Mouse (Mus musculus) forebrain, embryonic 11.5 days (tissue): ENCODE measurements around the gene Pfkm. TPM values are rescaled to one million over a fixed set of nuclear protein-coding genes. Genes with fewer than 3 reads are reported as not detected.

Experiments
- ATAC-seq: fragments of 200-750 bp; cut with Nextera tagmentation; replicated peaks from 2 replicates; pipeline ENCODE4 v1.8.0; 2017; ENCODE audit warnings: moderate TSS enrichment; ENCODE audit not compliant: low FRiP score
- DNase-seq: peaks from one replicate; pipeline ENCODE4 v3.0.0-alpha.2; 2017; ENCODE audit warnings: low spot score
- H3K27ac ChIP-seq: fragments of 300-500 bp; sonication (generic); 2 replicates; pipeline ENCODE4 v1.5.1; 2014; ENCODE audit warnings: low read depth, low read length
- H3K27me3 ChIP-seq: fragments of 300-500 bp; sonication (generic); 2 replicates; pipeline ENCODE4 v1.6.1; 2014; ENCODE audit warnings: mild to moderate bottlenecking, low read length, mixed read lengths; ENCODE audit not compliant: control insufficient read depth, insufficient read depth
- H3K36me3 ChIP-seq: fragments of 300-500 bp; sonication (generic); 2 replicates; pipeline ENCODE4 v1.6.1; 2014; ENCODE audit warnings: mild to moderate bottlenecking, low read length, moderate library complexity, mixed read lengths; ENCODE audit not compliant: control insufficient read depth, insufficient read depth
- H3K4me1 ChIP-seq: fragments of 300-500 bp; sonication (generic); replicated peaks from 2 replicates; pipeline ENCODE4 v1.6.1; 2014; ENCODE audit warnings: low read length, mixed read lengths; ENCODE audit not compliant: control insufficient read depth, insufficient read depth
- H3K4me2 ChIP-seq: fragments of 300-500 bp; sonication (generic); 2 replicates; pipeline ENCODE4 v1.6.1; 2014; ENCODE audit warnings: low read depth, mild to moderate bottlenecking, low read length, moderate library complexity, mixed read lengths; ENCODE audit not compliant: severe bottlenecking
- H3K4me3 ChIP-seq: fragments of 300-500 bp; sonication (generic); 2 replicates; pipeline ENCODE4 v1.5.1; 2014; ENCODE audit warnings: low read depth, low read length
- H3K9ac ChIP-seq: fragments of 300-500 bp; sonication (generic); 2 replicates; pipeline ENCODE4 v1.6.1; 2014; ENCODE audit warnings: low read length
- H3K9me3 ChIP-seq: fragments of 300-500 bp; sonication (generic); 2 replicates; pipeline ENCODE4 v1.6.1; 2016; ENCODE audit warnings: low read length, mixed read lengths; ENCODE audit not compliant: control insufficient read depth
- WGBS: fragments of 180-500 bp; shearing (Covaris S2); extraction: QIAGEN DNeasy Blood & Tissue Kit; methylation state at CpG from one replicate; pipeline ENCODE4 v1.1.7; 2014; 5-methylcytosine and 5-hydroxymethylcytosine counted together
- polyA plus RNA-seq: library from polyadenylated mRNA; unstranded; fragments of >200 nt; fragmentation: Nextera tagmentation; extraction: Ambion mirVana; gene quantifications from 2 replicates; pipeline ENCODE4 v1.2.1, GENCODE M21; 2014

The Pfkm gene
- polyA plus RNA-seq, 1 experiment from 2014 or later = 42.8 TPM

DNA sequence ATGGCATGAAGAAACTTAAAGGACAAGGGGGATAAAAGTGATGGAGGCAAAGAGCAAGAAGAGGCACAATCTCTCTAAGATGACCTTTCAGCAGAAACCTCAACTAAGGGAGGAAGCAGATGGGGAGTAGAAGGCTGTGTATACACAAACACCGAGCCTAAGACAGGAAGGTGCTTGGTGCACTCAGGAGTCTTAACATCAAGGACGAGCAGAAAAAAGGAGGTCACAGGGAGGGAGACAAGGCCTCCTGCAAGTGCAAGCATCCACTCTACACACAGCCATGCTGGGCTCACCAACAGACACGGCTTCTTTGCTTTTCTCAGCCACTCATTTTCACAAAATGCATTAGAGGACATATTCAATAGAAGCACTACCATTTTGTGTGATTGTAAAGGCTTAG is 24.9 kb upstream of the Pfkm start:
- 73% methylated on average over 3 of the region's 3 CpGs for WGBS
- H3K27ac ChIP-seq = no peak overlapping the region
- no peak for ATAC-seq

DNA sequence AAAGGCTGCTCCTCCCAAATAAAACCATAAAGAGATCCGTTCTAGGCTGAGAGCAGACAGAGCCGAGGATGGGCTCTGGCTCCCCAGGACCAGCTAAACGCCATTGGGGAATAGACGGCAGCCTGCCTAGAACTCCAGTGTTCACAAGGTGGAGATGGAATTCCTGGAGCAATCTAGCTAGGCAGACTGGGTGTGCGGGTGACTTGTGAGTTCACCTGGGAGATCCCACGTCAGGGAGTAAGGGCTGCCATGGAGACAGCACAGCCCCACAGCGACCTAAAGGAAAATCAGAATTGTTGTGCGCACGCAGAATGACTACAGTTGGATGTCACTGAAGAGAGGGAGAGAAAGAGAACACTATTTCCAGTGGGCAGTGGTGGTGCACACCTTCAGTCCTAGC is 23.9 kb upstream of the Pfkm start:
- H3K27ac ChIP-seq = no peak overlapping the region
- no peak overlapping the region for H3K4me2 ChIP-seq
- no peak for DNase-seq
- no peaks in the 10 kb centered on the region for H3K27me3 ChIP-seq
- H3K4me3 ChIP-seq = no peak overlapping the region
- peaks cover 6% of the 10 kb centered on the region; the same call in 1 of the 2 replicates for H3K36me3 ChIP-seq
- H3K4me1 ChIP-seq = no peaks in the 10 kb centered on the region
- WGBS = 93% methylated on average over 9 of the region's 9 CpGs
- no peak overlapping the region for H3K9ac ChIP-seq
- H3K9me3 ChIP-seq = no peaks in the 10 kb centered on the region
- no peak for ATAC-seq

More for the DNA sequence above, 24.9 kb upstream of the Pfkm start:
- Histone ChIP-seq H3K9me3 (no peaks in the 10 kb centered on the region), H3K4me2 (no peak overlapping the region), H3K36me3 (peaks cover 6% of the 10 kb centered on the region; the same call in 1 of the 2 replicates), H3K9ac (no peak overlapping the region), H3K4me3 (no peak overlapping the region), H3K27me3 (no peaks in the 10 kb centered on the region), H3K4me1 (no peaks in the 10 kb centered on the region)
- DNase-seq = no peak

DNA sequence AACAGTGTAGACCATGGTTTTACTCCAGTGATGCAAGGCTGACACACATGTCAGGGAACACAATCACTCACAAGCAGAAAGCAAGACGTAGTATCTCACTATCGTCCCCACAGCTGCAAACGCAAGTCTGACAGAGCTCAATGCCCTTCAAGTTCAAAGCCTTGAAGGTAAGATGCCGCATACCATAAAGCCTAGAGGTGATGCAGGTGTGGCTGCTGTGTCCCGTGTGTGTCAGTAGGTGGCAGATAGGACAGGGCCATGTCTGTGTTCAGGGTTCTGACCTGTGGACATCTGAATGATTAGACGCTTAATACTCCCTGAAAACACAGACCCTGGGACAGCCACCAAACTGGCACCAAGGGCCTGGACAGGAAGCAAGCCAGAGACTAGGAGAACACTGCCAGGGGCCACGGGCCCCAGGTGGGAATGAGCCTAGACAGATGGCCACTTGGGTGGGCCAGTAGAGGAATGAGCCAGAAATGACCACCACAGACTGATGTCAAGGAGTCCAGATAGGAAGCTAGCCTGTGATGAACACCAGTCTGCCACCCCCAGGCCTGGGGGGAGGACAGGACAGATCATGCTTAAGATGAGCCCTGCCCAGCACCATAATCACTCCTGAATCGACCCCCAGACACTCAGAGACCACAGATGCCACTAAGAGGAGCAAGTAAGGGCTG is 22.7 kb upstream of the Pfkm start:
- no peaks in the 10 kb centered on the region for H3K27me3 ChIP-seq
- H3K4me1 ChIP-seq = no peaks in the 10 kb centered on the region
- peaks cover 6% of the 10 kb centered on the region; the same call in 1 of the 2 replicates for H3K36me3 ChIP-seq
- no peaks in the 10 kb centered on the region for H3K9me3 ChIP-seq
- DNase-seq = no peak
- H3K27ac ChIP-seq = no peak overlapping the region
- H3K4me3 ChIP-seq = no peak overlapping the region
- ATAC-seq = no peak
- 91% methylated on average over 8 of the region's 8 CpGs for WGBS
- H3K9ac ChIP-seq = no peak overlapping the region
- no peak overlapping the region for H3K4me2 ChIP-seq

DNA sequence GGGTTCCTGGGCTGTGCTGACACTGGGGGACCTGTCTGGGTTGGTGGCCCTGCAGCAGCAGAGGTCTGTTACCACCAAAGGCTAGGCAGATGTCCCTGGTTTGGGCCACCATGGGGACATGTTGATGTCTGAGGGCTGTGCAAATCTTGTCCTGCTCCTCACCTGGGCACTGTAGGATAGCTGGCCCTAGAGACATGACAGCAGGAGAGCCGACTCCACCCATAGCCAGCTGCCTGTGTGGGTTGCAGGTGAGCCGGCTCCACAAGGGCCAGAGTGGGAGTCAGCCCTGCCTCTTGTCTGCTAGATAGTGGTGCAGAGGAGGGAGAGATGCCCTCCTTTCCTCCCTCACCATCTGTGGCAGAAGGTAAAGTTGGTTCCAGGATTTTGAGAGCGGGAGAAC is 22.0 kb upstream of the Pfkm start:
- no peak overlapping the region for H3K27ac ChIP-seq
- 95% methylated on average over 3 of the region's 3 CpGs for WGBS
- no peak overlapping the region for H3K4me3 ChIP-seq
- peaks cover 6% of the 10 kb centered on the region; the same call in 1 of the 2 replicates for H3K36me3 ChIP-seq
- ATAC-seq (no peak), DNase-seq (no peak)
- no peak overlapping the region for H3K4me2 ChIP-seq
- no peaks in the 10 kb centered on the region for H3K4me1 ChIP-seq
- no peaks in the 10 kb centered on the region for H3K27me3 ChIP-seq
- no peaks in the 10 kb centered on the region for H3K9me3 ChIP-seq
- H3K9ac ChIP-seq = no peak overlapping the region

DNA sequence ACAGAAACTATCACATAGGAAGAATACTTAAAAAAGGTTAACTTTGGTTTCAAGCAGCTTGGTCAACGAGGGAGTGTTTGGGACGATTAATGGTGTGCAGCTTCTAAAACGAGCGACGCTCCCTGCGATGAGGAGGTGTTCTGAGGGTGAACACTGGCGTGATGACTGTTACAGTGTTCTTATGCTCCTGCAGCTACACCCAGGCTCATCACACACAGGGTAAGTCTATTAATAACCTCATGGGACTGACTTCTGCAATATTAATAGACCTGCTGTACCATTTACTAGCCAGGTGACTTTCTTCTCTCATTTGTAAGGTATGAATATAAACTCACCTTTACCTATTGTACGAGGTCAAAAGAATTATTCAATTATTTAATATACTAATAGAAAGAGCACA is 17.9 kb upstream of the Pfkm start:
- 90% methylated on average over 8 of the region's 8 CpGs for WGBS
- H3K4me1 ChIP-seq = no peaks in the 10 kb centered on the region
- H3K27me3 ChIP-seq = no peaks in the 10 kb centered on the region
- H3K4me3 ChIP-seq = no peak overlapping the region
- DNase-seq (no peak), ATAC-seq (no peak)
- no peaks in the 10 kb centered on the region for H3K9me3 ChIP-seq
- H3K4me2 ChIP-seq = no peak overlapping the region
- no peak overlapping the region for H3K27ac ChIP-seq
- peaks cover 3% of the 10 kb centered on the region; the same call in 1 of the 2 replicates for H3K36me3 ChIP-seq
- no peak overlapping the region for H3K9ac ChIP-seq

DNA sequence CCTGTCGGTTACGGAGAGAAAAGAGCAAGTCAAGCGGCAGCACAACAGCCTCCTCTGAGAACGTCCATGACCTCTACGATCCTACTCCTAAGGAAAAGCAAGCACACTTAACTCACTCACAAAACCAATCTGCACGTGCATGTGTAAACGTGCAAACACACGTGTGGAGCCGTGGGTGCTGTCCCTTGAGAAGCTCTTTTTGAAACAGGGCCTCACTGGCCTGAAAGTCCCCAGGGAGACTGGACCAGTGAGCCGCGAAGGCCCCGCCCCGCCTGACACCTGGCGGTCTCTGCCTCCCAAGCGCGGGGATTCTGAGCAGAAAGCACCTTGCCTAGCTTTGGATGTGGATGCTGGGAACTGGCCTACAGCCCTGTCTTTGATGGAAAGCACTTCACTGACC is 17.4 kb upstream of the Pfkm start:
- Histone ChIP-seq H3K27me3 (no peaks in the 10 kb centered on the region), H3K27ac (no peak overlapping the region), H3K4me1 (no peaks in the 10 kb centered on the region), H3K36me3 (peaks cover 3% of the 10 kb centered on the region; the same call in 1 of the 2 replicates), H3K4me3 (no peak overlapping the region), H3K4me2 (no peak overlapping the region), H3K9ac (no peak overlapping the region), H3K9me3 (no peaks in the 10 kb centered on the region)
- ATAC-seq (no peak), DNase-seq (no peak)
- WGBS = 88% methylated on average over 16 of the region's 16 CpGs

DNA sequence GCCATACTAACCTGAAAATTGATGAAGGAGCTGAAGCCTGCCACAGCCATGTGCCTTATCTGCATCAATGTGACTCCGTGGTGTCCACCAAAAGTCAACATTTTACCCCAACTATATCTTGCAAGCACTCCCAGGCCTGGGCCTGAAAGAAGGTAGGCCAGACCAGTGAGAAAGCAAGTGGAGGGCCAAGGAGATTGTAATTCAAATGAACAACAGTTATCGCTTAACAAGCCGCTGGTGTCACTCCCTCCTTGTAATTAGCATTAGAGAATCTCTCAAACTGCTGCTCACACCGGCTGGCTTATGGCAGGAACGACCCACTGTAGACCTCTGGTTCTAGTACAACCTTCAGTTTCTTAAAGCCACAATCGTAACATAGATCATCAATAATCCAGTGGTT is 15.5 kb upstream of the Pfkm start:
- WGBS = 91% methylated on average over 6 of the region's 6 CpGs

DNA sequence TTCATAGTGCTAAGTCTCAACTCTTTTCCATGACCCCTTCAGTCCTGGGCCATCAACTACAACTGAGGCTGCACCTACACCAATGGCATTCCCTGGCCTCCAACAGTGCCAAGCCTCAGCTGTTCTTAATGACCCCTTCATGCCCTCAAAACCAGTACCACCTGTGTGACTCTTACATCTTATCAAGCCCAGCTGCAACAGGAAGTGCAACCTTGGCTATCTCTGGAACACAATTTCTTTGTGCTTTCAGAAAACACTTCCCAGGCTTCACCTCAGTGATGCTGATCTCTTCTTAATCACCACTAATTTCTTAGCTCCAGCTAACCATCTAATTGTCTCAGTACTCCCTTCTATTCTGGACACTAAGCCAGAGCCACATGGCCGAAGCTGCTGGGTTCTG is 3.5 kb upstream of the Pfkm start:
- H3K27ac ChIP-seq = no peak overlapping the region
- no peaks in the 10 kb centered on the region; the same call in 1 of the 2 replicates for H3K36me3 ChIP-seq
- no peak overlapping the region for H3K4me3 ChIP-seq
- WGBS = 91% methylated on average over 1 of the region's 1 CpGs
- no peak for ATAC-seq
- peaks cover 3% of the 10 kb centered on the region; the same call in 1 of the 2 replicates for H3K4me1 ChIP-seq
- no peaks in the 10 kb centered on the region for H3K27me3 ChIP-seq
- H3K4me2 ChIP-seq = no peak overlapping the region
- H3K9ac ChIP-seq = no peak overlapping the region
- no peaks in the 10 kb centered on the region for H3K9me3 ChIP-seq
- no peak for DNase-seq

More for the DNA sequence above, 15.5 kb upstream of the Pfkm start:
- no peak overlapping the region for H3K4me2 ChIP-seq
- H3K4me3 ChIP-seq = no peak overlapping the region
- H3K9me3 ChIP-seq = no peaks in the 10 kb centered on the region
- peaks cover 3% of the 10 kb centered on the region; the same call in 1 of the 2 replicates for H3K36me3 ChIP-seq
- ATAC-seq = no peak
- no peak overlapping the region for H3K27ac ChIP-seq
- no peaks in the 10 kb centered on the region for H3K27me3 ChIP-seq
- DNase-seq = no peak
- H3K4me1 ChIP-seq = no peaks in the 10 kb centered on the region
- no peak overlapping the region for H3K9ac ChIP-seq
